Mouse (Mus musculus): Measurements from ENCODE around the gene Try10. TPM values are rescaled to one million over a fixed set of nuclear protein-coding genes. Genes with fewer than 3 reads are reported as not detected.

Gene Try10
- 0.48 TPM for polyA plus RNA-seq (2017; shearing (Covaris generic))

DNA sequence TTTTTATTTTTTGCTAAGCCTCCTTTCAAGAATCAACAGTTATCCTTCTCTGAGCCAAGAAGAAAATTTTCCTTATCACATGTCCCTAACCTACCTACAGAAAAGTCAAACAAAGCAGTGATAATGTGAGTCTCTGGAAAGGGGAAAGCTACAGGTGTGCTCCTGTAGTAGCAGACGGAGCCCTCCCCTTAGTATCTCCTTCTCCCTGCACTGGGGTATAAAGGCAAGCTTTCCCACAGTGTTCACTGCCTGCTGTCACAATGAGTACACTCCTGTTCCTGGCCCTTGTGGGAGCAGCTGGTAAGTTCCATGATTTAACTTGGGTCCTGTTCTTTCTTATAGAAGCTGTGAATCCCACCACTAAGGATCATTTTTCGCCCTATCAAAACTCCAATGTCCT is at the start of gene Try10:
Gene Try10 (plus strand): TSS at position 174 of the 400 bp plus-strand sequence.

DNA sequence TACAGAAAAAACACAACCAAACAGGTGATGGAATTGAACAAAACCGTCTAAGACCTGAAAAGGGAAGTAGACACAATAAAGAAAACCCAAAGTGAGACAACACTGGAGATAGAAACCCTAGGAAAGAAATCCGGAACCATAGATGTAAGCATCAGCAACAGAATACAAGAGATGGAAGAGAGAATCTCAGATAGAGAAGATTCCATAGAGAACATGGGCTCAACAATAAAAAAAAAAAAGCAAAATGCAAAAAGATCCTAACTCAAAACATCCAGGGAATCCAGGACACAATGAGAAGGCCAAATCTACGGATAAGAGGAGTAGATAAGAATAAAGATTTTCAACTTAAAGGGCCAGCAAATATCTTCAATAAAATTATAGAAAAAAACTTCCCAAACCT is 37.2 kb upstream of the Try10 start, which contains the start of gene Try5:
Gene Try5 (minus strand): TSS at position 101 of the 400 bp plus-strand sequence.

DNA sequence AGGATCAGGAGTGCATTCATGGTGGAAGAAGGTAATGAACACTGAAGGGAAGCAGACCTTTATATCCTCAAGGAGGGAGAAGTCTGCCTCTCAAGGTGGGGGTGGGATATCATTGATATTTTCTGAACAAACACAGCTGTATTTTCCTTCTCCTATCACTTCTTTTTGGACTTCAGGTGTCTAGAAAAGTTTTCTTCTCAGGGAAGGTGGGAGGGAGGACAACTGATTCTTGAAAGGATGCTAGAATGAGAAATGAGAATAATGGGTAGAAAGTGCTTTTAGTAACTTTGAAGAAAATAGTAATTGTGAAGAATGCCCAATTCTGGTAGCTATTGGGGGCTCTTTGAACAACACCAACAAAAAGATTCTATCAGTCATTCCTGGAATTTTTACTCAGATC is 23.7 kb downstream of the Try10 start, which contains the start of gene Prss3:
Gene Prss3 (minus strand): TSS at position 101 of the 400 bp plus-strand sequence.

DNA sequence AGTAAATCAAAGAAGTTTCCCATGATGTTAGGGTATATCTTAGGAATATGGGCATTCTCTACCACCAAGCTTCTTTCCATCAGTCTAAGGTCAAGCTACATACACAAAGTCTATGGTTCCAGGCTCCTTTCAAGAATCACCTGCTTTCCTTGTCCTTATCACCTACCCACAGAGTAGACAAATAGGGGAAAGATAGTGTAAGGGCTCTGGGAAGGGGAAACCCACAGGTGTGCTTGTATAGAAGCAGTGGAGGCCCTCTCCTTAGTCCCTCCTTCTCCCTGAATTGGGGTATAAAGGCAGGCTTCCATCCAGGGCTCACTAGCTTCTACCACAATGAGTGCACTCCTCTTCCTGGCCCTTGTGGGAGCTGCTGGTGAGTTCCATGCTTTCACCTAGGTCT is 38.2 kb downstream of the Try10 start, which contains the start of gene Gm5771:
Gene Gm5771 (plus strand): TSS at position 301 of the 400 bp plus-strand sequence.

Other genes with a start within 250 kb of the Try10 start
- not detected for gene Try4, start 51.8 kb upstream of the Try10 start, polyA plus RNA-seq (2017; shearing (Covaris generic))
- 0.73 TPM for gene Try5, start 37.3 kb upstream of the Try10 start, polyA plus RNA-seq (2017; shearing (Covaris generic))
- gene Prss3, start 23.6 kb downstream of the Try10 start, polyA plus RNA-seq (2017; shearing (Covaris generic)) = not detected
- gene Gm5771, start 38.3 kb downstream of the Try10 start, polyA plus RNA-seq (2017; shearing (Covaris generic)) = not detected
- gene Gm10334, start 92.0 kb downstream of the Try10 start, polyA plus RNA-seq (2017; shearing (Covaris generic)) = not detected
- not detected for gene Prss1, start 104.8 kb downstream of the Try10 start, polyA plus RNA-seq (2017; shearing (Covaris generic))
- gene Prss2, start 167.7 kb downstream of the Try10 start, polyA plus RNA-seq (2017; shearing (Covaris generic)) = 1.4 TPM